Mouse (Mus musculus) frontal cortex, postnatal 10 days (tissue): ENCODE data around the gene Agbl1.

Source experiments
- DNase-seq, 2 experiments: peaks; one replicate each; pipeline ENCODE4 v3.0.0; 2022; ENCODE audit warnings: low spot score in 2 of 2, mixed read lengths in 1 of 2

The Agbl1 gene

GRCm38 (mm10) chr7:76935219-76935618 lies 705.5 kb downstream of the Agbl1 start:
- DNase-seq: no peak

GRCm38 (mm10) chr7:76941531-76941930 lies 711.8 kb downstream of the Agbl1 start:
- no peak for DNase-seq

- DNase-seq: no peak
These were observed 741.6 kb downstream of the Agbl1 start for GRCm38 (mm10) chr7:76971334-76971733.

GRCm38 (mm10) chr7:77009571-77009970 lies 779.9 kb downstream of the Agbl1 start:
- no peak for DNase-seq

GRCm38 (mm10) chr7:77029019-77029418 lies 799.3 kb downstream of the Agbl1 start:
- DNase-seq: no peak

GRCm38 (mm10) chr7:77076033-77076432 lies 846.3 kb downstream of the Agbl1 start:
- DNase-seq: no peak

GRCm38 (mm10) chr7:77087266-77087665 lies 857.6 kb downstream of the Agbl1 start:
- DNase-seq: no peak

- DNase-seq: no peak
These were observed 865.5 kb downstream of the Agbl1 start for GRCm38 (mm10) chr7:77095153-77095552.

GRCm38 (mm10) chr7:77114021-77114420 lies 884.3 kb downstream of the Agbl1 start:
- no peak for DNase-seq

GRCm38 (mm10) chr7:77129045-77129444 lies 899.4 kb downstream of the Agbl1 start:
- no peak for DNase-seq

GRCm38 (mm10) chr7:77131950-77132349 lies 902.3 kb downstream of the Agbl1 start:
- peak in 1 of 2 experiments; percentile 9 for DNase-seq

GRCm38 (mm10) chr7:77132615-77133420 lies 903.1 kb downstream of the Agbl1 start:
- DNase-seq: peak in 1 of 2 experiments; percentile 46

- DNase-seq: no peak
These were observed 905.2 kb downstream of the Agbl1 start for GRCm38 (mm10) chr7:77134860-77135259.

GRCm38 (mm10) chr7:77138707-77139106 lies 909.0 kb downstream of the Agbl1 start:
- DNase-seq: no peak

- no peak for DNase-seq
These were observed 917.8 kb downstream of the Agbl1 start for GRCm38 (mm10) chr7:77147527-77147926.

- no peak for DNase-seq
These were observed 919.1 kb downstream of the Agbl1 start for GRCm38 (mm10) chr7:77148820-77149219.

- no peak for DNase-seq
These were observed 920.2 kb downstream of the Agbl1 start for GRCm38 (mm10) chr7:77149846-77150245.

GRCm38 (mm10) chr7:77152393-77152792 lies 922.7 kb downstream of the Agbl1 start:
- no peak for DNase-seq

GRCm38 (mm10) chr7:77152909-77153308 lies 923.2 kb downstream of the Agbl1 start:
- no peak for DNase-seq

GRCm38 (mm10) chr7:77164921-77165320 lies 935.2 kb downstream of the Agbl1 start:
- DNase-seq: no peak
